Mouse (Mus musculus) liver, postnatal 0 days (tissue): Measurements from ENCODE around the gene Oaz1. TPM values are rescaled to one million over a fixed set of nuclear protein-coding genes. Genes with fewer than 3 reads are reported as not detected.
A peak's percentile ranks its signal among the peaks of the same experiment; 100 is the strongest.

Experiments
- ATAC-seq: fragments of 200-750 bp; cut with Nextera tagmentation; 2 replicates; pipeline ENCODE4 v1.8.0; 2017; ENCODE audit warnings: mild to moderate bottlenecking, moderate library complexity
- DNase-seq: peaks from one replicate; pipeline ENCODE4 v3.0.0-alpha.2; 2016
- H3K27ac ChIP-seq: fragments of 300-500 bp; sonication (generic); 2 replicates; pipeline ENCODE4 v1.5.1; 2014; ENCODE audit warnings: antibody characterized with exemption, moderate library complexity, mild to moderate bottlenecking, low read depth
- H3K27me3 ChIP-seq: fragments of 300-500 bp; sonication (generic); 2 replicates; pipeline ENCODE4 v1.6.1; 2014; ENCODE audit warnings: low read length, control low read depth, mixed read lengths; ENCODE audit not compliant: insufficient read depth
- H3K36me3 ChIP-seq: fragments of 300-500 bp; sonication (generic); replicated peaks from 2 replicates; pipeline ENCODE4 v1.6.1; 2014; ENCODE audit warnings: mild to moderate bottlenecking, control low read depth, low read length, moderate library complexity, mixed read lengths; ENCODE audit not compliant: insufficient read depth
- H3K4me1 ChIP-seq: fragments of 300-500 bp; sonication (generic); 2 replicates; pipeline ENCODE4 v1.6.1; 2014; ENCODE audit warnings: antibody characterized with exemption, mild to moderate bottlenecking, control low read depth; ENCODE audit not compliant: insufficient read depth
- H3K4me2 ChIP-seq: fragments of 300-500 bp; sonication (generic); 2 replicates; pipeline ENCODE4 v1.6.1; 2014; ENCODE audit warnings: low read depth, mild to moderate bottlenecking, low read length, moderate library complexity, mixed read lengths
- H3K4me3 ChIP-seq: fragments of 300-500 bp; sonication (generic); 2 replicates; pipeline ENCODE4 v1.5.1; 2014; ENCODE audit warnings: low read depth, low read length
- H3K9ac ChIP-seq: fragments of 300-500 bp; sonication (generic); replicated peaks from 2 replicates; pipeline ENCODE4 v1.6.1; 2014; ENCODE audit warnings: mild to moderate bottlenecking, moderate library complexity
- H3K9me3 ChIP-seq: fragments of 300-500 bp; sonication (generic); 2 replicates; pipeline ENCODE4 v1.6.1; 2016; ENCODE audit warnings: mild to moderate bottlenecking, control low read depth, low read length, mixed read lengths
- CTCF ChIP-seq: sonication (generic); IDR thresholded peaks from 2 replicates; pipeline ENCODE4 v1.5.1; 2016; ENCODE audit warnings: antibody characterized with exemption, low read depth
- EP300 ChIP-seq: IDR thresholded peaks from 2 replicates; pipeline ENCODE4 v1.6.1; 2016; ENCODE audit warnings: antibody characterized with exemption, low read depth, mild to moderate bottlenecking
- WGBS: fragments of 180-500 bp; shearing (Covaris S2); extraction: QIAGEN DNeasy Blood & Tissue Kit; methylation state at CpG from one replicate; pipeline ENCODE4 v1.1.7; 2014; ENCODE audit not compliant: insufficient replicate concordance; 5-methylcytosine and 5-hydroxymethylcytosine counted together
- polyA plus RNA-seq: library from polyadenylated mRNA; unstranded; fragments of >200 nt; fragmentation: Nextera tagmentation; extraction: Ambion mirVana; gene quantifications from 2 replicates; pipeline ENCODE4 v1.2.1, GENCODE M21; 2015

The Oaz1 gene
- polyA plus RNA-seq, 1 experiment from 2014 or later: 1,029 TPM

GRCm38 (mm10) chr10:80794750-80795149 lies 31.7 kb upstream of the Oaz1 start:
- Histone ChIP-seq H3K27me3 (no peaks in the 10 kb centered on the region), H3K27ac (no peak overlapping the region), H3K4me1 (peaks cover 15% of the 10 kb centered on the region), H3K36me3 (peaks cover 60% of the 10 kb centered on the region), H3K4me2 (no peak overlapping the region), H3K9ac (no peak overlapping the region), H3K9me3 (no peaks in the 10 kb centered on the region), H3K4me3 (no peak overlapping the region)
- 90% methylated on average over 8 of the region's 8 CpGs for WGBS
- ATAC-seq (no peak), DNase-seq (no peak)
- no peak for TF ChIP-seq EP300
- no peak for TF ChIP-seq CTCF

GRCm38 (mm10) chr10:80796307-80796848 lies 30.1 kb upstream of the Oaz1 start:
- no peaks in the 10 kb centered on the region for H3K27me3 ChIP-seq
- H3K9me3 ChIP-seq: no peaks in the 10 kb centered on the region
- peak overlapping the region; percentile 93 for H3K4me2 ChIP-seq
- peak overlapping the region; percentile 86; the same call in 1 of the 2 replicates for H3K4me3 ChIP-seq
- peaks cover 22% of the 10 kb centered on the region for H3K4me1 ChIP-seq
- peaks cover 53% of the 10 kb centered on the region for H3K36me3 ChIP-seq
- no peak overlapping the region for H3K27ac ChIP-seq
- ATAC-seq: no peak
- WGBS: 85% methylated on average over 9 of the region's 9 CpGs
- TF ChIP-seq EP300 (no peak), CTCF (no peak)
- DNase-seq: no peak
- H3K9ac ChIP-seq: peak overlapping the region; percentile 91; the same call in 1 of the 2 replicates

- Histone ChIP-seq H3K4me2 (peak overlapping the region; percentile 93), H3K4me1 (peaks cover 22% of the 10 kb centered on the region), H3K9me3 (no peaks in the 10 kb centered on the region), H3K9ac (peak overlapping the region; percentile 91), H3K4me3 (peak overlapping the region; percentile 86), H3K27ac (peak overlapping the region; percentile 96), H3K27me3 (no peaks in the 10 kb centered on the region), H3K36me3 (peaks cover 56% of the 10 kb centered on the region)
- DNase-seq (peak; percentile 50), ATAC-seq (peak; percentile 66)
- 3% methylated on average over 40 of the region's 59 CpGs for WGBS
- TF ChIP-seq EP300 (no peak), CTCF (no peak)
Measured at GRCm38 (mm10) chr10:80797186-80798149, 29.0 kb upstream of the Oaz1 start.

- TF ChIP-seq EP300 (peak; percentile 26; the same call in 1 of the 2 replicates), CTCF (peak; percentile 18; the same call in 1 of the 2 replicates)
- peak within 1 kb of the TSS; percentile 93 for H3K4me2 ChIP-seq
- under 1% methylated on average over 98 of the region's 104 CpGs for WGBS
- peak within 1 kb of the TSS; percentile 96 for H3K27ac ChIP-seq
- peak; percentile 93 for ATAC-seq
- no peaks in the 10 kb centered on the region for H3K9me3 ChIP-seq
- H3K9ac ChIP-seq: peak within 1 kb of the TSS; percentile 91
- H3K4me1 ChIP-seq: peaks cover 22% of the 10 kb centered on the region
- no peaks in the 10 kb centered on the region for H3K27me3 ChIP-seq
- peaks cover 58% of the 10 kb centered on the region for H3K36me3 ChIP-seq
- peak; percentile 96 for DNase-seq
- H3K4me3 ChIP-seq: peak within 1 kb of the TSS; percentile 86
Measured at GRCm38 (mm10) chr10:80798150-80799006, 28.1 kb upstream of the Oaz1 start, which contains the start of the genes Sf3a2 and Plekhj1. Gene Sf3a2, plus strand, starts transcription at chr10:80798198. Gene Plekhj1, minus strand, starts transcription at chr10:80798626.

GRCm38 (mm10) chr10:80799070-80799566 lies 27.3 kb upstream of the Oaz1 start:
- Histone ChIP-seq H3K4me2 (peak overlapping the region; percentile 93), H3K36me3 (peaks cover 59% of the 10 kb centered on the region), H3K9me3 (no peaks in the 10 kb centered on the region), H3K9ac (peak overlapping the region; percentile 91), H3K27ac (peak overlapping the region; percentile 96), H3K27me3 (no peaks in the 10 kb centered on the region), H3K4me1 (peaks cover 22% of the 10 kb centered on the region), H3K4me3 (peak overlapping the region; percentile 86)
- no peak for TF ChIP-seq EP300
- TF ChIP-seq CTCF: no peak
- ATAC-seq (no peak), DNase-seq (no peak)
- WGBS: 2% methylated on average over 18 of the region's 18 CpGs
